Mouse (Mus musculus) midbrain, embryonic 14.5 days (tissue): ENCODE data around the gene Csnk1d. TPM values are rescaled to one million over a fixed set of nuclear protein-coding genes. Genes with fewer than 3 reads are reported as not detected.

Experiments
- ATAC-seq: fragments of 200-750 bp; cut with Nextera tagmentation; 2 replicates; pipeline ENCODE4 v1.8.0; 2017; ENCODE audit warnings: moderate number of reproducible peaks, moderate library complexity; ENCODE audit not compliant: low FRiP score, low TSS enrichment
- DNase-seq: peaks from one replicate; pipeline ENCODE4 v3.0.0-alpha.2; 2015
- H3K27ac ChIP-seq: fragments of 300-500 bp; sonication (generic); replicated peaks from 2 replicates; pipeline ENCODE4 v1.5.1; 2014; ENCODE audit warnings: mild to moderate bottlenecking, low read depth, low read length, moderate library complexity
- H3K27me3 ChIP-seq: fragments of 300-500 bp; sonication (generic); 2 replicates; pipeline ENCODE4 v1.6.1; 2014; ENCODE audit warnings: low read length, control low read depth, mixed read lengths; ENCODE audit not compliant: control insufficient read depth, insufficient read depth
- H3K36me3 ChIP-seq: fragments of 300-500 bp; sonication (generic); 2 replicates; pipeline ENCODE4 v1.6.1; 2014; ENCODE audit warnings: low read length, control low read depth; ENCODE audit not compliant: control insufficient read depth, insufficient read depth
- H3K4me1 ChIP-seq: fragments of 300-500 bp; sonication (generic); 2 replicates; pipeline ENCODE4 v1.6.1; 2014; ENCODE audit warnings: mild to moderate bottlenecking, antibody characterized with exemption, low read length, control low read depth; ENCODE audit not compliant: control insufficient read depth, insufficient read depth
- H3K4me2 ChIP-seq: fragments of 300-500 bp; sonication (generic); 2 replicates; pipeline ENCODE4 v1.6.1; 2014; ENCODE audit warnings: mild to moderate bottlenecking, low read length, moderate library complexity
- H3K4me3 ChIP-seq: fragments of 300-500 bp; sonication (generic); replicated peaks from 2 replicates; pipeline ENCODE4 v1.5.1; 2014; ENCODE audit warnings: low read depth, low read length
- H3K9ac ChIP-seq: fragments of 300-500 bp; sonication (generic); replicated peaks from 2 replicates; pipeline ENCODE4 v1.6.1; 2014; ENCODE audit warnings: mild to moderate bottlenecking, low read length, moderate library complexity
- H3K9me3 ChIP-seq: fragments of 300-500 bp; sonication (generic); 2 replicates; pipeline ENCODE4 v1.6.1; 2016; ENCODE audit warnings: low read length, control low read depth, mixed read lengths; ENCODE audit not compliant: control insufficient read depth
- WGBS: fragments of 180-500 bp; shearing (Covaris S2); extraction: QIAGEN DNeasy Blood & Tissue Kit; methylation state at CpG from one replicate; pipeline ENCODE4 v1.1.7; 2014; 5-methylcytosine and 5-hydroxymethylcytosine counted together
- polyA plus RNA-seq: library from polyadenylated mRNA; unstranded; fragments of >200 nt; fragmentation: Nextera tagmentation; extraction: Ambion mirVana; gene quantifications from 2 replicates; pipeline ENCODE4 v1.2.1, GENCODE M21; 2014

The Csnk1d gene
- polyA plus RNA-seq, 1 experiment from 2014 or later, result 85.8 TPM

DNA sequence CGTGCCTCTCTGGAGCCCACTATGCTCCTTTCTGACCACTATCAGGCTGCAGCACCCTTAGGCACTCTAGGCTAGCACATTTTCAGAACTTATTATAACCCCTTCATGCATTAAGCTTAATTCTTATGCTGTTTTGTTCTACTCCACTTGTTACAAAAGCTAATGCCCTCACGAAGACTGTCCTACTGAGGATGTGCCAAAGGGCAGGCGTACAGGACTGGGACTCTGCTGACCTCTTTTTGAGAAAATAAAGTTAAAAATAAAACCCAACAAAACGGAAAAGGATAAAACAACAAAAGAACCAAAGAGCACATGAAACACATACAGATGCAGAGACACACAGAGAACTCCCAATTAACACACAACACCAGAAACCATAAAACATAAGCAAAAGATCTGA, 9.5 kb downstream of the Csnk1d start:
- Histone ChIP-seq H3K4me1 (no peaks in the 10 kb centered on the region), H3K27ac (no peak overlapping the region), H3K27me3 (no peaks in the 10 kb centered on the region), H3K36me3 (peaks cover 75% of the 10 kb centered on the region), H3K9me3 (no peaks in the 10 kb centered on the region), H3K4me3 (no peak overlapping the region), H3K4me2 (no peak overlapping the region), H3K9ac (no peak overlapping the region)
- no peak for DNase-seq
- 91% methylated on average over 4 of the region's 4 CpGs for WGBS
- no peak for ATAC-seq

DNA sequence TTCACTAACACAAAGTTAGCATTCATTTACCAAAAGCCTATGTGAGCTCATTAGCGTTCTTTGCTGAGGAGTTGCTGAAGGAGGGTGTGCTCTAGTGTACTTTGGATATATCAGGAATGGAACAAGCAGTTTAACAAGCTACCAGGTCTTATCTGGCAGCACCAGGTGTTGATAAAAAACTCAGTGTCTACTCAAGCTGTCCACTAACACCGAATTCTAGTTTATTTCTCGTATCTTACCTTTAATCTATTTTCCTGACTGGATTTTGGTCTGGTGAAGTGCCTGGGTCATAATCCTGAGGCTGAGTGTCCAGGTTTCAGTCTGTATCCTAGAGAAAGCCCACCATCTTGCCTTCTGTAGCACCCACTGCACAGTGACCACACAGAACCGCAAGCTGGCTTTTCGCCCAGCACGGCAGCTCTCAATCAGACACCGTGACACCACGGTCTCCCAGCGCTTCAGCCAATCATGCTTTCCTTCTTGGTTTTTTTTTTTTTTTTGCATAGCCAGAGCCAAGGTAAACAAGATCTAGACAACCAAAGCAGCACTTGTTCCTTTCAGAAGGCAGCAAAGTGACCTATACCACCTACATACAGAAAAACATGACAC, 10.6 kb downstream of the Csnk1d start:
- DNase-seq, result no peak
- ATAC-seq, result no peak
- H3K4me1 ChIP-seq, result no peaks in the 10 kb centered on the region
- H3K9me3 ChIP-seq, result no peaks in the 10 kb centered on the region
- 90% methylated on average over 9 of the region's 9 CpGs for WGBS
- no peak overlapping the region for H3K4me3 ChIP-seq
- no peak overlapping the region for H3K27ac ChIP-seq
- H3K27me3 ChIP-seq, result no peaks in the 10 kb centered on the region
- H3K9ac ChIP-seq, result no peak overlapping the region
- peaks cover 77% of the 10 kb centered on the region for H3K36me3 ChIP-seq
- H3K4me2 ChIP-seq, result no peak overlapping the region

DNA sequence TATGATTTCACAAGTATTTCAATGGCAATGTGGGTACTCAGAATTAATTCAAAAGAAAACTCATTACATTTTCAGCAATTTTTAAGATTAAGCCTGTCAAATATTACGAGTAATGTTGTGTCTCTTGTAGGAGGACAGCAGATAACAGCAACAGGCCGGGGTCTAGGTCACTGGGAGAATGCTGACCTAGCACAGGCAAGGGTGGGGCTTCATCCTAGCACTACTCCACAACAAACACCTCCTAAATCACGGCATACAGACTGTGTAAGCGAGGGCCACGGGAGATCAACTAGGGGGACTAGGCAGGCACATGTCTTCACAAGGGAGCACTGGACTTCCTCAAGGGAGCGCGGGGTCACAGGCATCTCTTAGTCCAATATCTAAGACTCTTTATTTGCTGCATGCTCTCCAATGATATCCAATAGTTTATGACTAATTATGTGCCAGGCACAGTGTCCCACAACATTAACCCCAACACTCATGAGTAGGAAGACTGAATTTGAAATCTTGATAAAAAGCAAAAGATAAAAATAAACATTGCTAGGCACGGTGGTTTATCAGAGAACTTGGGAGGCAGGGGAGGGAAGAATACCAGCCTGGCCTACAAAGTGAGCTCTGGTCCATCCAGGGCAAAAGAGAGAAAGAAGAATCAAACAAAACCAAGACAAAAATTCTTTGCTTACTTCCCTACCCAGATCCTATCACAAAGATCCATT, 11.3 kb downstream of the Csnk1d start:
- Histone ChIP-seq H3K27ac (no peak overlapping the region), H3K4me3 (no peak overlapping the region), H3K4me2 (no peak overlapping the region), H3K9ac (no peak overlapping the region), H3K36me3 (peaks cover 81% of the 10 kb centered on the region), H3K9me3 (no peaks in the 10 kb centered on the region), H3K27me3 (no peaks in the 10 kb centered on the region), H3K4me1 (no peaks in the 10 kb centered on the region)
- WGBS, result 89% methylated on average over 8 of the region's 8 CpGs
- ATAC-seq (no peak), DNase-seq (no peak)

DNA sequence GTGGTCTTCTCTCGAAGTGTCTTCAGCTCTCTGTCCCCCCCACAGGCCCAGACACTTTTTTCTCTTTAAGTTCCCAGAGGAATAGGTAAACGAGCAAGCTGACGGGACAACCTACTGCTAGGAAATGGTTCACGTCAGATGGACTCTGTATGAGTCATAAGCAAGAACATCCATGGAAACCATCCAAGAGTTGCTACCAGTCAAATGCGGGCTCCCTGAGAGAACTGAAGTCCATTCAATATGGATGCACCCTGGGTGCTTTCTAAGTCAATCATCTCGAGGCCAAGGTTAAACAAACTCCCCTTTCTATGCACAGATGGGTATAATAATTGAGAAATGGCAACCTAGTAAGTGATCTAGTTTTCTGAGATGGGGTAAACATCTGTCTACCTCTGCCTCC, 17.8 kb downstream of the Csnk1d start:
- Histone ChIP-seq H3K9me3 (no peaks in the 10 kb centered on the region), H3K4me2 (no peak overlapping the region), H3K9ac (no peak overlapping the region), H3K4me1 (no peaks in the 10 kb centered on the region), H3K36me3 (peaks cover 98% of the 10 kb centered on the region), H3K27me3 (no peaks in the 10 kb centered on the region), H3K4me3 (no peak overlapping the region), H3K27ac (no peak overlapping the region)
- WGBS, result 85% methylated on average over 6 of the region's 6 CpGs
- DNase-seq (no peak), ATAC-seq (no peak)

DNA sequence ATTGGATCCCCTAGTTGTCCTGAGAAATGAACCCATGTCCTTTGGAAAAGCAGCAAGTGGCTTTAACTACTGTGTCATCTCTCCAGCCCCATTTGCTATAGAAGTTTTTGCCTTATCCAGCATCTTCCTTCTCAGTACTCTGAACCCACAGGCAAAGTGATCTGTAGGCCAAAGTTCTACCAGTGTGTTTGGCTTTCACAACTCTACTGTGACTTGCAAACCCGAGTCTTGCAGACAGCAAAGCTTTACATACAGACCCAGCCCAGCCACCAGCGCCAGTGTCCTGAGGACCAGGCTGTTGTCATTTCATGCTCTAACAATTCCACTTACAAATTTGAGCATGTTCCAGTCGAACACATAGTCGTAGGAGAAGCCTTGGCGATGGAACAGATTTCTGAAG, 19.9 kb downstream of the Csnk1d start:
- no peak for ATAC-seq

DNA sequence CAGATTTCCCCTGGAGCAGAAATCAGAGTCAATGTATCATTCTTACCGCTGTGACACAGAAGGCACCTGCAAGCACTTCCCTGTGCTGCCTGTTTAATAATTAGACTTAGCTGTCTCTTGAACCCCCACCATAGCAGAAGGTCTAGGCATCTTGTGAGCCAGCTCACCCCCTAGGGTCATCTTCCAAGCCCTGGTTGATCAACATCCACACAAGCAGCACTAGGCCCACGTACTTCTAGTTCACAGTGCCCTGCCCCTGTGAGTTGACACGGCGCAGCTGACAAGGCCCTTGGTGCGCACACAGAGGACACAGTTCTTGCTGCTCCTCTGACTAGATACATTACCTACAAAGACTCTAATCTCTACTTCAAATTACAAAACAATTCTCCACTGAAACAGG, 21.4 kb downstream of the Csnk1d start:
- ATAC-seq (no peak), DNase-seq (no peak)
- Histone ChIP-seq H3K4me1 (no peaks in the 10 kb centered on the region), H3K4me3 (no peak overlapping the region), H3K36me3 (peaks cover 100% of the 10 kb centered on the region), H3K4me2 (no peak overlapping the region), H3K9ac (no peak overlapping the region), H3K9me3 (no peaks in the 10 kb centered on the region), H3K27ac (no peak overlapping the region), H3K27me3 (no peaks in the 10 kb centered on the region)
- WGBS, result 95% methylated on average over 5 of the region's 5 CpGs

More for the DNA sequence above, 19.9 kb downstream of the Csnk1d start:
- Histone ChIP-seq H3K4me2 (no peak overlapping the region), H3K27ac (no peak overlapping the region), H3K9me3 (no peaks in the 10 kb centered on the region), H3K9ac (no peak overlapping the region), H3K4me1 (no peaks in the 10 kb centered on the region), H3K27me3 (no peaks in the 10 kb centered on the region), H3K36me3 (peaks cover 100% of the 10 kb centered on the region), H3K4me3 (no peak overlapping the region)
- no peak for DNase-seq
- WGBS, result 92% methylated on average over 5 of the region's 5 CpGs

DNA sequence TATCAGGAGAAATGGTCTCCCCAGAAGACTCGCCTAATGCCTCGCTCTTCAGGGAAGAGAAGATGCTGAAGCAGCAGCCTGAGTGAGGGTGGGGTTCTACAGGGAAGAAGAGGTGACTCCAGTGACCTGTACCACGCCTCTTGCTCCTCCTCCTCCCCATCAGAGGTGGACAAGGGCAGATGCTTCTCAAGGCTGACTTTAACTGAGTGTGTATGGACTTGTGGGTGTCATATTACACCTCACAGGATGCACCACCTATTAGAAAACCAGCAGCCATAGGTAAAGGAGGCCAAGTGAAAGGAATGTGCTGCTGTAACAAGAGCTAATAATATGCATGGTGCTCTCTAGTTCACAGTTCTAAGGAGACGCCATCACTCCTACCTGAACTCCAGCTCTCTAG, 25.5 kb downstream of the Csnk1d start:
- H3K27me3 ChIP-seq, result no peaks in the 10 kb centered on the region
- H3K4me3 ChIP-seq, result no peak overlapping the region
- no peak overlapping the region for H3K9ac ChIP-seq
- no peaks in the 10 kb centered on the region for H3K9me3 ChIP-seq
- no peak overlapping the region for H3K4me2 ChIP-seq
- 86% methylated on average over 4 of the region's 4 CpGs for WGBS
- peaks cover 99% of the 10 kb centered on the region for H3K36me3 ChIP-seq
- H3K27ac ChIP-seq, result no peak overlapping the region
- DNase-seq (no peak), ATAC-seq (no peak)
- no peaks in the 10 kb centered on the region for H3K4me1 ChIP-seq

DNA sequence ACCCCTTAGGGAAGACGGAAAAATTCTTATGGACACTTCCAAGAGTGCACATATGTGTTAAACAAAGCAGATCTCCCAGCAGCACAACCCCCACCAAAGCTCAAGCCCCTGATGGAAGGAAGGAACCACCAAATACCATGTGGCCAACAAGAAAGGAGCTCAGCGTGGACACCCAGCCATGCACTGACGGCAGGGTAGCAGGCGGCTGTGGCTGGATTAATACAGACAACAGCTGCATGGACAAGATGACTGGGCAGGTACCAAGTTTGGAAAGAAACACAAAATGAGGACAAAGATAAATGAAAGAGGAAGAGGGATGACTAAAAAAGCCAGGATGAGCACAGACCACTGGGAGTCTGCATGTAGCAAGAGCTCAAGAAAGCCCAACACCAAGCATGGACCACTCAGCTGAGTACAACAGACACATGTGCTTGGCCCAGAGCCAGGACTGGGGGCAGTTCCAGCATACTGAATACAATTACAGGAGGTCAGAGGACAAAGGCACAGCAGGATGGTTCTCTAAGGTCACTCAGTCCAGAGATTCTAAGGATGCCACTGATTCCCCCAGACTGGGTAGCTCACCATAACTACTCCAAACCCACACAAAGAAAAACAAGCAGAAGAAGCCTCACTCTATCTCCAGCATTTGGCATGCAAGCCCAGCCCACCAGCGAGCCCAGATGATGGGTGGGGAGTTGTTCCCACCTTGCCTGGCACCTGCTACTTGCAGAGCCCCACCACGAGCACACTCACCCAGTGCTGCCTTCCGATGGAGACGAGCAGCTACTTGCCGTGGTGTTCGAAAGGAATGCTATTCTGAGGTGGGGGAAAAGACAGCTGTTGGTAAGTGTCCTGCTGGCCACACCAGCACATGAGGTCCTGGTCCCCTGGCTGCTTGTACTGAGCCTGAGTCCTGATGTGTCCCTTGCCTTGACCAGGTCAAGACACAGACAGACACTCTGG, 26.7 kb downstream of the Csnk1d start:
- peaks cover 93% of the 10 kb centered on the region for H3K36me3 ChIP-seq
- H3K4me3 ChIP-seq, result no peak overlapping the region
- H3K27ac ChIP-seq, result no peak overlapping the region
- ATAC-seq, result no peak
- DNase-seq, result peak; percentile 40
- H3K4me2 ChIP-seq, result no peak overlapping the region
- H3K9me3 ChIP-seq, result no peaks in the 10 kb centered on the region
- 73% methylated on average over 10 of the region's 10 CpGs for WGBS
- H3K4me1 ChIP-seq, result no peaks in the 10 kb centered on the region
- no peak overlapping the region for H3K9ac ChIP-seq
- no peaks in the 10 kb centered on the region for H3K27me3 ChIP-seq
